Mouse (Mus musculus) liver, embryonic 16.5 days (tissue): ENCODE results near the gene Dmpk. TPM values are rescaled to one million over a fixed set of nuclear protein-coding genes. Genes with fewer than 3 reads are reported as not detected.
A peak's percentile ranks its signal among the peaks of the same experiment; 100 is the strongest.

Source experiments
- ATAC-seq: fragments of 200-750 bp; cut with Nextera tagmentation; 2 replicates; pipeline ENCODE4 v1.8.0; 2017; ENCODE audit warnings: low read depth, mild to moderate bottlenecking, moderate number of reproducible peaks, moderate library complexity
- H3K27ac ChIP-seq: fragments of 300-500 bp; sonication (generic); 2 replicates; pipeline ENCODE4 v1.5.1; 2014; ENCODE audit warnings: mild to moderate bottlenecking, low read length
- H3K27me3 ChIP-seq: fragments of 300-500 bp; sonication (generic); 2 replicates; pipeline ENCODE4 v1.6.1; 2014; ENCODE audit warnings: low read depth, low read length, mixed read lengths; ENCODE audit not compliant: control insufficient read depth, insufficient read depth
- H3K36me3 ChIP-seq: fragments of 300-500 bp; sonication (generic); 2 replicates; pipeline ENCODE4 v1.6.1; 2014; ENCODE audit warnings: mild to moderate bottlenecking; ENCODE audit not compliant: control insufficient read depth, insufficient read depth
- H3K4me1 ChIP-seq: fragments of 300-500 bp; sonication (generic); 2 replicates; pipeline ENCODE4 v1.6.1; 2014; ENCODE audit warnings: low read depth, low read length, mixed read lengths; ENCODE audit not compliant: control insufficient read depth
- H3K4me2 ChIP-seq: fragments of 300-500 bp; sonication (generic); 2 replicates; pipeline ENCODE4 v1.6.1; 2014; ENCODE audit warnings: low read depth, low read length, mixed read lengths
- H3K4me3 ChIP-seq: fragments of 300-500 bp; sonication (generic); 2 replicates; pipeline ENCODE4 v1.5.1; 2014; ENCODE audit warnings: low read depth, mild to moderate bottlenecking, low read length
- H3K9ac ChIP-seq: fragments of 300-500 bp; sonication (generic); 2 replicates; pipeline ENCODE4 v1.6.1; 2014; ENCODE audit warnings: low read depth, low read length
- H3K9me3 ChIP-seq: fragments of 300-500 bp; sonication (generic); replicated peaks from 2 replicates; pipeline ENCODE4 v1.6.1; 2016; ENCODE audit warnings: low read length; ENCODE audit not compliant: control insufficient read depth
- WGBS: fragments of 180-500 bp; shearing (Covaris S2); extraction: QIAGEN DNeasy Blood & Tissue Kit; methylation state at CpG from one replicate; pipeline ENCODE4 v1.1.7; 2014; ENCODE audit not compliant: insufficient replicate concordance; 5-methylcytosine and 5-hydroxymethylcytosine counted together
- polyA plus RNA-seq: library from polyadenylated mRNA; unstranded; fragments of >200 nt; fragmentation: Nextera tagmentation; extraction: Ambion mirVana; gene quantifications from 2 replicates; pipeline ENCODE4 v1.2.1, GENCODE M21; 2015

Gene Dmpk
- 12.2 and 17.1 TPM in 2 replicates for polyA plus RNA-seq

GRCm38 (mm10) chr7:19083701-19084100 is at the start of gene Dmpk:
Dmpk (plus strand) TSS chr7:19083849.
- peaks cover 16% of the 10 kb centered on the region for H3K36me3 ChIP-seq
- H3K27me3 ChIP-seq: peaks cover 15% of the 10 kb centered on the region
- no peaks in the 10 kb centered on the region for H3K9me3 ChIP-seq
- peaks cover 27% of the 10 kb centered on the region for H3K4me1 ChIP-seq
- WGBS: 51% methylated on average over 10 of the region's 10 CpGs
- H3K27ac ChIP-seq: peak within 1 kb of the TSS; percentile 38
- peak within 1 kb of the TSS; percentile 34 for H3K4me3 ChIP-seq
- H3K4me2 ChIP-seq: peak within 1 kb of the TSS; percentile 22; the same call in 1 of the 2 replicates
- peak within 1 kb of the TSS; percentile 38 for H3K9ac ChIP-seq
- 0 out of 2 replicates have a peak, but pooled peaks have one; percentile 14 for ATAC-seq

- Histone ChIP-seq H3K4me2 (no peak overlapping the region), H3K9ac (no peak overlapping the region), H3K9me3 (no peaks in the 10 kb centered on the region), H3K27me3 (no peaks in the 10 kb centered on the region), H3K4me3 (no peak overlapping the region), H3K36me3 (peaks cover 67% of the 10 kb centered on the region), H3K27ac (no peak overlapping the region), H3K4me1 (no peaks in the 10 kb centered on the region)
- 92% methylated on average over 6 of the region's 6 CpGs for WGBS
- no peak for ATAC-seq
Measured at GRCm38 (mm10) chr7:19044616-19045015, 39.0 kb upstream of the Dmpk start.

- H3K4me1 ChIP-seq: no peaks in the 10 kb centered on the region
- no peak overlapping the region for H3K4me3 ChIP-seq
- peaks cover 63% of the 10 kb centered on the region for H3K36me3 ChIP-seq
- no peaks in the 10 kb centered on the region for H3K27me3 ChIP-seq
- no peak overlapping the region for H3K27ac ChIP-seq
- no peak for ATAC-seq
- 81% methylated on average over 11 of the region's 11 CpGs for WGBS
- no peak overlapping the region for H3K9ac ChIP-seq
- no peak overlapping the region for H3K4me2 ChIP-seq
- H3K9me3 ChIP-seq: no peaks in the 10 kb centered on the region
Measured at GRCm38 (mm10) chr7:19046286-19047069, 37.2 kb upstream of the Dmpk start.

- Histone ChIP-seq H3K4me2 (no peak overlapping the region), H3K9ac (no peak overlapping the region), H3K4me3 (no peak overlapping the region), H3K4me1 (no peaks in the 10 kb centered on the region), H3K36me3 (peaks cover 50% of the 10 kb centered on the region), H3K27me3 (no peaks in the 10 kb centered on the region), H3K27ac (no peak overlapping the region), H3K9me3 (no peaks in the 10 kb centered on the region)
- WGBS: 78% methylated on average over 14 of the region's 14 CpGs
- no peak for ATAC-seq
Measured at GRCm38 (mm10) chr7:19048006-19048527, 35.6 kb upstream of the Dmpk start.

- H3K27ac ChIP-seq: no peak overlapping the region
- H3K9me3 ChIP-seq: no peaks in the 10 kb centered on the region
- no peaks in the 10 kb centered on the region for H3K4me1 ChIP-seq
- 76% methylated on average over 5 of the region's 5 CpGs for WGBS
- no peak overlapping the region for H3K4me2 ChIP-seq
- ATAC-seq: no peak
- H3K9ac ChIP-seq: no peak overlapping the region
- H3K27me3 ChIP-seq: no peaks in the 10 kb centered on the region
- peaks cover 45% of the 10 kb centered on the region for H3K36me3 ChIP-seq
- H3K4me3 ChIP-seq: no peak overlapping the region
Measured at GRCm38 (mm10) chr7:19049252-19049651, 34.4 kb upstream of the Dmpk start.

GRCm38 (mm10) chr7:19050172-19050571 is 33.5 kb upstream of the Dmpk start:
- Histone ChIP-seq H3K4me2 (no peak overlapping the region), H3K9me3 (no peaks in the 10 kb centered on the region), H3K9ac (no peak overlapping the region), H3K36me3 (peaks cover 37% of the 10 kb centered on the region), H3K27ac (no peak overlapping the region), H3K4me3 (no peak overlapping the region), H3K27me3 (no peaks in the 10 kb centered on the region), H3K4me1 (no peaks in the 10 kb centered on the region)
- WGBS: 73% methylated on average over 8 of the region's 8 CpGs
- no peak for ATAC-seq

- H3K9ac ChIP-seq: no peak overlapping the region
- H3K9me3 ChIP-seq: no peaks in the 10 kb centered on the region
- WGBS: 61% methylated on average over 4 of the region's 4 CpGs
- ATAC-seq: no peak
- no peaks in the 10 kb centered on the region for H3K27me3 ChIP-seq
- no peaks in the 10 kb centered on the region for H3K4me1 ChIP-seq
- no peak overlapping the region for H3K4me3 ChIP-seq
- H3K36me3 ChIP-seq: peaks cover 27% of the 10 kb centered on the region
- H3K4me2 ChIP-seq: no peak overlapping the region
- H3K27ac ChIP-seq: no peak overlapping the region
Measured at GRCm38 (mm10) chr7:19051161-19051560, 32.5 kb upstream of the Dmpk start.

GRCm38 (mm10) chr7:19052345-19053135 is 31.1 kb upstream of the Dmpk start:
- Histone ChIP-seq H3K27ac (no peak overlapping the region), H3K27me3 (no peaks in the 10 kb centered on the region), H3K9me3 (no peaks in the 10 kb centered on the region), H3K36me3 (peaks cover 18% of the 10 kb centered on the region), H3K9ac (no peak overlapping the region), H3K4me3 (no peak overlapping the region), H3K4me2 (no peak overlapping the region), H3K4me1 (no peaks in the 10 kb centered on the region)
- no peak for ATAC-seq
- 78% methylated on average over 15 of the region's 15 CpGs for WGBS

- Histone ChIP-seq H3K4me3 (no peak overlapping the region), H3K27ac (no peak overlapping the region), H3K4me1 (no peaks in the 10 kb centered on the region), H3K36me3 (peaks cover 18% of the 10 kb centered on the region), H3K9ac (no peak overlapping the region), H3K9me3 (no peaks in the 10 kb centered on the region), H3K27me3 (no peaks in the 10 kb centered on the region), H3K4me2 (no peak overlapping the region)
- 84% methylated on average over 7 of the region's 7 CpGs for WGBS
- ATAC-seq: no peak
Measured at GRCm38 (mm10) chr7:19053136-19053532, 30.5 kb upstream of the Dmpk start.
